Mouse (Mus musculus): Measurements from ENCODE around the gene C530008M17Rik.

DNA sequence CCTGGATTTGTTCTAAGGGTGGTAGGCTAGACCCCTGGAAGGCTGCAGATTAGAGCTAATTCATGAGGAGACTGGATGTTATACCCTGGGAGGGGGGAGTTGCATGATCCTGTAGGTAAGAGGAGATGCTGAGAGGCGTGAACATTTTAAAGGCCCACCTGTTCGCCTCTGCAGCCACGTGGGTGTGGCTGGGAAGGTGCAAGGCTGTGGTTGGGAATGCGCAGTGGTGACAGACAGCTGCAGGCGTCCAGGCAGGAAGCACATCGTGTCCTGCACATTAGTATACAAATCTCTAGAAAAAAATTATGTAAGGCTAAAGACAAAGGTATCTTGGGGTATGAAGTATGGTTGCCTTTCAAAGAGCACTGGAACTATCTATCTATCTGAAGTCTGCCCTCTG is 128.7 kb downstream of the C530008M17Rik start:
- TF ChIP-seq CTCF (IDR thresholded peaks at IDR 0.05) (no peak), EP300 (IDR thresholded peaks at IDR 0.05) (no peak)

Measured in lung, postnatal 0 days (tissue).